ENCODE assay signal across 9 mouse cellular contexts in genomic region chr2:170507734-170508133, GRCm38 (mm10). TPM values are rescaled to one million over a fixed set of nuclear protein-coding genes. Genes with fewer than 3 reads are reported as not detected.
DNase-seq lines count a peak whose midpoint lies in the region; TF ChIP-seq lines count a peak whose summit lies in the region.
"Had no signal": no experiment of that assay in that cellular context is flagged by ENCODE, and none has a peak within 500 bp of the region (broad histone marks: within the 10 kb centered on the region; RNA-seq: fewer than 3 reads in every experiment).

No protein-coding gene starts in this region.

- intact Hi-C loops in gastrocnemius, adult 2 months (cut with DNase I): loop anchor here (1.0 to 2.0 kb wide), 3 partner anchors 19 to 153 kb away; no protein-coding TSS in a partner anchor

- TF ChIP-seq POLR2A in lung, adult 2 months (IDR thresholded peaks at IDR 0.05; ENCODE audit: borderline replicate concordance, extremely low read depth, low read depth, low read length): no peak

- WGBS in lung, adult 2 months: 4% methylated on average over 10 of the region's 10 CpGs

- no peak overlapping the region for H3K4me3 ChIP-seq in gastrocnemius, adult 2 months
- no peak overlapping the region for H3K4me3 ChIP-seq in lung, adult 2 months (replicated peaks; ENCODE audit: extremely low read depth, low read depth, low read length)
- H3K4me3 ChIP-seq: heart, embryonic 15.5 days had no signal

- no peak overlapping the region for H3K27ac ChIP-seq in gastrocnemius, adult 2 months
- H3K27ac ChIP-seq: heart, embryonic 15.5 days had no signal

- TF ChIP-seq CTCF in gastrocnemius, adult 2 months (IDR thresholded peaks at IDR 0.05): peak; percentile 91
- peak; percentile 46 for TF ChIP-seq CTCF in lung, adult 2 months (IDR thresholded peaks at IDR 0.05; ENCODE audit: insufficient read depth, low read length)

- peaks cover 3% of the 10 kb centered on the region; the same call in 1 of the 2 replicates for H3K4me1 ChIP-seq in lung, adult 2 months (ENCODE audit: control insufficient read depth, insufficient read depth, low read length)

- peak; percentile 84 for DNase-seq in 416B (ENCODE audit: low read depth)
- peak; percentile 91 for DNase-seq in NIH3T3 (ENCODE audit: low read depth)
- DNase-seq in cerebellum, adult 9-11 months: peak; percentile 79
- peak; percentile 79 for DNase-seq in gastrocnemius, adult 2 months
- peak; percentile 84 to 91 for DNase-seq in kidney, postnatal 36 days
- DNase-seq in lung, adult 2 months: peak; percentile 75
- peak; percentile 75 for DNase-seq in retina, postnatal 7 days (ENCODE audit: low read depth, low spot score)
- peak; percentile 66 to 68 for DNase-seq in urinary bladder, adult 18-20 months (ENCODE audit: low spot score in 2 of 2)

RNA-seq across cellular contexts. Expression of gene Cyp24a1, which starts 10.8 kb away (rescaled TPM):
- not detected for total RNA-seq in gastrocnemius, adult 2 months (2021)
- polyA plus RNA-seq in lung, adult 2 months (2012; rRNA removed): not detected in 2 replicates
- polyA plus RNA-seq: heart, embryonic 15.5 days had no signal

RNA-seq across cellular contexts. Expression of gene Pfdn4, which starts 11.5 kb away (rescaled TPM):
- total RNA-seq in gastrocnemius, adult 2 months (2021): 10 to 100 TPM; 11.8 to 14.4 TPM
- polyA plus RNA-seq in lung, adult 2 months (2012; rRNA removed): 2.9 and 5.0 TPM in 2 replicates
